Mouse (Mus musculus): ENCODE measurements around the gene Camta1. TPM values are rescaled to one million over a fixed set of nuclear protein-coding genes. Genes with fewer than 3 reads are reported as not detected.

The Camta1 gene
- total and polyA plus RNA-seq, 2 experiments: 2.7 to 6.1 TPM

GRCm38 (mm10) chr4:151015946-151016345 is 845.7 kb downstream of the Camta1 start:
- Histone ChIP-seq H3K79me2 (ENCODE audit: control insufficient read depth, insufficient read depth, low read length) (no peaks in the 10 kb centered on the region), H3K27me3 (ENCODE audit: control insufficient read depth, insufficient read depth, low read length) (no peaks in the 10 kb centered on the region), H3K27ac (replicated peaks; ENCODE audit: insufficient read depth, low read depth, low read length) (no peak overlapping the region), H3K36me3 (ENCODE audit: control insufficient read depth, insufficient read depth, low read length) (peaks cover 68% of the 10 kb centered on the region), H3K9ac (ENCODE audit: low read depth, low read length) (no peak overlapping the region), H3K4me1 (ENCODE audit: control insufficient read depth, insufficient read depth, low read length) (no peaks in the 10 kb centered on the region), H3K4me3 (ENCODE audit: insufficient read depth, low read depth, low read length) (no peak overlapping the region)
- TF ChIP-seq CTCF (IDR thresholded peaks at IDR 0.05; ENCODE audit: low read depth, low read length) (no peak), POLR2A (IDR thresholded peaks at IDR 0.05; ENCODE audit: extremely low read depth, insufficient read depth, low read length) (no peak)
- 96% methylated on average over 10 of the region's 10 CpGs for WGBS
- no peak for DNase-seq (ENCODE audit: extremely low read depth, low read depth, low spot score)

GRCm38 (mm10) chr4:151010316-151010715 is 851.4 kb downstream of the Camta1 start:
- Histone ChIP-seq H3K36me3 (ENCODE audit: control insufficient read depth, insufficient read depth, low read length) (peaks cover 58% of the 10 kb centered on the region), H3K9ac (ENCODE audit: low read depth, low read length) (no peak overlapping the region), H3K4me1 (ENCODE audit: control insufficient read depth, insufficient read depth, low read length) (no peaks in the 10 kb centered on the region), H3K27me3 (ENCODE audit: control insufficient read depth, insufficient read depth, low read length) (no peaks in the 10 kb centered on the region), H3K4me3 (ENCODE audit: insufficient read depth, low read depth, low read length) (no peak overlapping the region), H3K27ac (replicated peaks; ENCODE audit: insufficient read depth, low read depth, low read length) (no peak overlapping the region), H3K79me2 (ENCODE audit: control insufficient read depth, insufficient read depth, low read length) (no peaks in the 10 kb centered on the region)
- 97% methylated on average over 7 of the region's 7 CpGs for WGBS
- DNase-seq (ENCODE audit: extremely low read depth, low read depth, low spot score): no peak
- no peak for TF ChIP-seq CTCF (IDR thresholded peaks at IDR 0.05; ENCODE audit: low read depth, low read length)
- no peak for TF ChIP-seq POLR2A (IDR thresholded peaks at IDR 0.05; ENCODE audit: extremely low read depth, insufficient read depth, low read length)

- H3K4me1 ChIP-seq (ENCODE audit: control insufficient read depth, insufficient read depth, low read length): no peaks in the 10 kb centered on the region
- H3K9ac ChIP-seq (ENCODE audit: low read depth, low read length): no peak overlapping the region
- H3K27me3 ChIP-seq (ENCODE audit: control insufficient read depth, insufficient read depth, low read length): no peaks in the 10 kb centered on the region
- H3K36me3 ChIP-seq (ENCODE audit: control insufficient read depth, insufficient read depth, low read length): peaks cover 51% of the 10 kb centered on the region
- WGBS: 80% methylated on average over 6 of the region's 6 CpGs
- H3K79me2 ChIP-seq (ENCODE audit: control insufficient read depth, insufficient read depth, low read length): no peaks in the 10 kb centered on the region
- no peak overlapping the region for H3K4me3 ChIP-seq (ENCODE audit: insufficient read depth, low read depth, low read length)
- H3K27ac ChIP-seq (replicated peaks; ENCODE audit: insufficient read depth, low read depth, low read length): no peak overlapping the region
- TF ChIP-seq POLR2A (IDR thresholded peaks at IDR 0.05; ENCODE audit: extremely low read depth, insufficient read depth, low read length): no peak
- peak; percentile 77 for TF ChIP-seq CTCF (IDR thresholded peaks at IDR 0.05; ENCODE audit: low read depth, low read length)
- peak; percentile 4 for DNase-seq (ENCODE audit: extremely low read depth, low read depth, low spot score)
Measured at GRCm38 (mm10) chr4:151006945-151007344, 854.7 kb downstream of the Camta1 start.

- H3K27me3 ChIP-seq (ENCODE audit: control insufficient read depth, insufficient read depth, low read length): no peaks in the 10 kb centered on the region
Measured at GRCm38 (mm10) chr4:151005656-151006318, 855.9 kb downstream of the Camta1 start.

GRCm38 (mm10) chr4:151001397-151001796 is 860.3 kb downstream of the Camta1 start:
- Histone ChIP-seq H3K27ac (replicated peaks; ENCODE audit: insufficient read depth, low read depth, low read length) (no peak overlapping the region), H3K27me3 (ENCODE audit: control insufficient read depth, insufficient read depth, low read length) (no peaks in the 10 kb centered on the region), H3K4me3 (ENCODE audit: insufficient read depth, low read depth, low read length) (no peak overlapping the region), H3K9ac (ENCODE audit: low read depth, low read length) (no peak overlapping the region), H3K79me2 (ENCODE audit: control insufficient read depth, insufficient read depth, low read length) (no peaks in the 10 kb centered on the region), H3K4me1 (ENCODE audit: control insufficient read depth, insufficient read depth, low read length) (no peaks in the 10 kb centered on the region), H3K36me3 (ENCODE audit: control insufficient read depth, insufficient read depth, low read length) (peaks cover 18% of the 10 kb centered on the region)
- TF ChIP-seq CTCF (IDR thresholded peaks at IDR 0.05; ENCODE audit: low read depth, low read length) (no peak), POLR2A (IDR thresholded peaks at IDR 0.05; ENCODE audit: extremely low read depth, insufficient read depth, low read length) (no peak)
- no peak for DNase-seq (ENCODE audit: extremely low read depth, low read depth, low spot score)
- WGBS: 50% methylated on average over 13 of the region's 13 CpGs

More at GRCm38 (mm10) chr4:151005656-151006318, 855.9 kb downstream of the Camta1 start:
- Histone ChIP-seq H3K79me2 (ENCODE audit: control insufficient read depth, insufficient read depth, low read length) (no peaks in the 10 kb centered on the region), H3K4me1 (ENCODE audit: control insufficient read depth, insufficient read depth, low read length) (no peaks in the 10 kb centered on the region), H3K36me3 (ENCODE audit: control insufficient read depth, insufficient read depth, low read length) (peaks cover 43% of the 10 kb centered on the region), H3K4me3 (ENCODE audit: insufficient read depth, low read depth, low read length) (no peak overlapping the region), H3K27ac (replicated peaks; ENCODE audit: insufficient read depth, low read depth, low read length) (no peak overlapping the region), H3K9ac (ENCODE audit: low read depth, low read length) (no peak overlapping the region)
- TF ChIP-seq CTCF (IDR thresholded peaks at IDR 0.05; ENCODE audit: low read depth, low read length): no peak
- TF ChIP-seq POLR2A (IDR thresholded peaks at IDR 0.05; ENCODE audit: extremely low read depth, insufficient read depth, low read length): no peak
- DNase-seq (ENCODE audit: extremely low read depth, low read depth, low spot score): no peak
- 92% methylated on average over 13 of the region's 13 CpGs for WGBS

- Histone ChIP-seq H3K36me3 (ENCODE audit: control insufficient read depth, insufficient read depth, low read length) (peaks cover 4% of the 10 kb centered on the region; the same call in 1 of the 2 replicates), H3K79me2 (ENCODE audit: control insufficient read depth, insufficient read depth, low read length) (no peaks in the 10 kb centered on the region), H3K27me3 (ENCODE audit: control insufficient read depth, insufficient read depth, low read length) (no peaks in the 10 kb centered on the region), H3K4me1 (ENCODE audit: control insufficient read depth, insufficient read depth, low read length) (no peaks in the 10 kb centered on the region), H3K27ac (replicated peaks; ENCODE audit: insufficient read depth, low read depth, low read length) (no peak overlapping the region), H3K4me3 (ENCODE audit: insufficient read depth, low read depth, low read length) (no peak overlapping the region), H3K9ac (ENCODE audit: low read depth, low read length) (no peak overlapping the region)
- TF ChIP-seq CTCF (IDR thresholded peaks at IDR 0.05; ENCODE audit: low read depth, low read length) (no peak), POLR2A (IDR thresholded peaks at IDR 0.05; ENCODE audit: extremely low read depth, insufficient read depth, low read length) (no peak)
- no peak for DNase-seq (ENCODE audit: extremely low read depth, low read depth, low spot score)
- 87% methylated on average over 9 of the region's 9 CpGs for WGBS
Measured at GRCm38 (mm10) chr4:150998626-150999025, 863.0 kb downstream of the Camta1 start.

Data from liver, adult 2 months (tissue).